Mouse (Mus musculus) left cerebral cortex, adult 8-10 months (tissue): ENCODE measurements around the gene Med28. TPM values are rescaled to one million over a fixed set of nuclear protein-coding genes. Genes with fewer than 3 reads are reported as not detected.

ENCODE experiments used
- total RNA-seq, 4 experiments: library from RNA; stranded (reverse); gene quantifications; 2 replicates each; pipeline ENCODE4 v1.2.4; 2022

The Med28 gene
- total RNA-seq, 4 experiments from 2014 or later, result 97.1 to 104 (median 102) TPM

Other genes with a start within 250 kb of the Med28 start
- gene Qdpr, start 70.0 kb upstream of the Med28 start, total RNA-seq, result 100 to 1,000 TPM; 198 to 242 (median 219) TPM
- gene Clrn2, start 66.5 kb upstream of the Med28 start, total RNA-seq, result 1 to 10 TPM in 1 of 4 experiments, under 1 TPM in 3; 0.40 to 1.1 (median 0.49) TPM
- 10 to 100 TPM; 58.1 to 68.9 (median 63.5) TPM for gene Lap3, start 26.9 kb upstream of the Med28 start, total RNA-seq
- 10 to 100 TPM; 10.2 to 12.9 (median 11.5) TPM for gene Fam184b, start 119.4 kb downstream of the Med28 start, total RNA-seq
- under 1 TPM; 0.21 to 0.78 (median 0.45) TPM for gene Ncapg, start 149.7 kb downstream of the Med28 start, total RNA-seq